Mouse (Mus musculus) kidney, adult 18-20 months (tissue): ENCODE results near the gene G0s2.

ENCODE experiments used
- DNase-seq: peaks from one replicate; pipeline ENCODE4 v3.0.0; 2021

G0s2 gene

DNA sequence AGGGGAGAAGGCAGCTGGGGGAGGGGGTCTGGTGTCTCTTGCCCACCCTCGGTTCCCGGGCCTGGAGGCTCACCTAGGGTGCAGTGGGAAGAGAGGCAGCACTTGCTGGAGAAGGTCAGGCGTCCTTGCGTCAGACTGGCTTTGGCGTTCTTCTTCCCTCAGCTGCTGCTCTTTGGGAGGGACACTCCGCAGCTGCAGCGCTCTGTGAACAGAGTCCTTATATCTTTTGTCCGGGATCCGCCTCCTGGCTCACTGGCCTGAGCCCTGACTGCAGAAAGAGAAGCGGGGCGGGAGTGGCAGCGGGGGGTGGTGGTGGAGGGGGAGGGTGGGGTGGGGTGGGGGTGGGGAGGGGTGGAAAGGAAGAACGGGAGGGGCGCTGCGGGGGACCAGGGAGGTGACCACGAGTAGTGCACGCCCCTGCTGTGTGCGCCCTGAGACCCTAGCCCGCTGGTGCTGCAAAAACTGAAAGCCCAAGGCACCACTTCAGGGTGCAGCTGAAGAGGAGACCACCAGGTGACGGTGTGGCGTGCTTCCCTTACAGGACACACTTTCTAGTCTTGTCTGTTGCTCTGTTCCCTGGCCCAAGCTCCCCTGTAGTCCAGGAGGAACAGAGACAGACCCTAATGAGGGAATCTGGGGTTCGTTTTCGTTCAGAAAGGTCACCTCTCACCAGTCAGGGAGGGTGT, at the start of gene G0s2:
Gene G0s2, minus strand, starts transcription at position 302 of the 686 bp plus-strand sequence.
- peak; percentile 86 for DNase-seq

DNA sequence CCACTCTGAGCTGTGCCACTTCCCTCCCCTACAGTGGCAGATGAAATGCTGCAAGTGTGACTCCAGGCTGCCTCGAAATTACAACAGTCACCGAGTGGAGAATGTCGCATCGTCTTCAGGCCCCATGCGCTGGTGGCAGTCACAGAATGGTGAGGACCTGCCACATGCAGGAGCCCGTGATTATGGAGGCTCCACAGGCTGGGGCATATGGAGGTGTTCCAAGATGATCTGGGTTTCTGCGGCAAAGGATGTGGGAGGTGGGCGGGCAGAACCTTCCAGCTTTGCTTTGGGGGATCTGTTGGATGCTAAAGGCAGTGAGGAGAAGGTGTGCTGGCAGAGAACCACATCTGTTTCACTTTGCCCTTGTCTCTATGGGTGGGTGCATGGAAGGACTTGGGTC, 47.4 kb upstream of the G0s2 start:
- no peak for DNase-seq

DNA sequence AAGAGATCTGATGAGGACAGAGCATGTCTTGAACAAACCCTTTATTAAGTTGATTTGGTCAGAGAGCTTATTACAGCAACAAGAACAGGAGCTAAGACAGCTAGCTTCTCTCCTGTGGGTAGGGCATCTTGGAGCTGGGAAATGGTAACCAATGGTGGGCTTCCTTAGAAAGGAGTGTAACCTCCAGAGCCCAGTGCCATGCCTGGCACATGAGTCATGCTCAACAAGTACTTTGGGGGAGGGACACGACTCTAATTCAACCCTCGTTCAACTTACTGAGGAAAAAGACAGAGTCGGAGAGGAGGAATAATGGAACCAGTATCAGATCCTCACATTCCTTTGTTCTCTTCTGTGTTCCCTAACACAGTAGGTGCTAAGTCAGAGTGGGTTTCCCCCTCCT, 46.7 kb upstream of the G0s2 start:
- DNase-seq = no peak

DNA sequence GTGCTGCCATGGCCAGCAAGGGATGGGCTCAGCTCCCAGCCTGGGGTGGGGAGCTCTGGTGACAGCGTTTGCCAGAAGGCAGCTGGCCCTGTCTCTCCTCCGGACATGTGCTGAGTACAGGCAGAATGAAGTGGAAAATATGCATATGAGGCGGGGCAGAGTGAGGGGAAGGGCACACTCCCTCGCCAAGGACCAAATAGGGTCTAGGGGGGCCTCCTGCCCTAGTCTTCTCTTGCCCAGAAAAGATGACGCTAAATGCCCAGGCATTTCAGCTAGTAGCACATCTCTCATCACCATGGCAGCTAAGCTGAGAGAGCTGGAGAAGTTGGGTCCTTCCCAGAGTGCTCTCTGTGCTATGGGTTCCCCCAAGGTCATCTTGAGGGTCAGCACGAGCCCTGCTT, 44.1 kb upstream of the G0s2 start:
- no peak for DNase-seq

DNA sequence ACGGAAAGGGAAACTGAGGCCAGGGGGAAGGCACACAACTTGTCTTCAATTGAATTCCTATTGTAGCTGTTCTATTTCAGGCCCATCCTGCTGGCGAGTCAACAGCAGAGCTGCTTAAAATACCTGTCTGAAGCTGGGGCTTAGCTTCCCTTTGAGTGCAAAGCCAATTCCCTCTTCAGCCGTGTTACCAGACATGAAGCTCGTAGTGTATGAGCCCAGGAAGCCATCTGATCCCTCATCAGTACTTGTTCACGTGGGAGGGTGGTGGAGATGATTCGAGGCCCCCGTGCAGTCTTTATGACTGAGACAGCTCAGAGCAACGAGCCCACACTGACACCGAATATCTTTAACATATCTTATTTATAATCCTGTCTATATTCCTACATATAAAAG, 43.3 kb upstream of the G0s2 start:
- DNase-seq = no peak

DNA sequence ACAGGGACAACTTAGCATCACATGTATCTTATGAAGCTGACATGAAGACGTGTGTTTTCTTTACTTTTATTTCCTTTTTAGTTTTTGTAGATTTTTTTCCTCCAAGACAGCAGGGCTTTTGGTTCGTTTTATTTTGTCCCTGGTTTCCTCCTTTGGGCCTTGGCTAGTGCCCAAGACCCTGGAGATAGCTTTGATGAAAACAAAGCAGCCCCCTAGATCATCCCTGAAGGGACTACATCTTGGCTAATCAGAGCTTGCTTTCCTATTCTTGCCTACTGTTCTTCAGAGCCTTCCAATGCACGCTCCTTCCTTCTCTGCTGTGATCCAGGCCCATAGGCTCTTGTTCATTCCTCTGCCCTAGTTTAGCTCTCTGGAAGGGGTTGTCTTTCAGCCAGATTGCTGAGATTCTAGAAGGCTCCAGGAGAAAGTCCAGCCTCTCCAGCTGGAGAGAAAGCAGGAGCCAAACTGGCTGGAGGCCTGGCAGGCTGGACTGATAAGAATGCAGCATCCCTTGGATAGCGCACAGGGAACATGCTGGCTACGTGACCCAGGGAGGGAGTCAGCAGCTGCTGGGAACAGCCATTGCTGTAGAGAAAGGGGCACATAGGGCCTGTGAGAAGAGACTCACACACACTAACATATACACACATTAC, 42.8 kb upstream of the G0s2 start:
- DNase-seq = peak; percentile 65

DNA sequence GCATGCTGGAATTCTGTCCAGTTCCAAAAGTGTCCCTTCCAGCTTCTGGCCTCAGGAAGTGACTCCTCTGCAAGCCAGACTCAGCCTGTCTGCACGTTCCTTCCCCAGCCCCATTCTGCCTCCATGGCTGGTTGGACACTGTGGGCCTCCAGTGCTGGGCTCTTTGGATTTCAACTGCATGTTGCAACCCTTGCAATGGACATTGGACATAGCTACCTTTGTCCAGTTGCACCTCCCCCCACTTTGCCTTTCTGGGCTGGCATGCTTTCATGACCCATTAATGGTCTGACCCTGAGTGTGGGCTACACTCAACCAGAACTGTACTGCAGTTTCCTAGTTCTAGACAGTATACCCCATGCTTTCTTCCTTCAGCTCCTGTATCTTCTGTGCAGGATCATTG, 38.6 kb upstream of the G0s2 start:
- DNase-seq = peak; percentile 73

DNA sequence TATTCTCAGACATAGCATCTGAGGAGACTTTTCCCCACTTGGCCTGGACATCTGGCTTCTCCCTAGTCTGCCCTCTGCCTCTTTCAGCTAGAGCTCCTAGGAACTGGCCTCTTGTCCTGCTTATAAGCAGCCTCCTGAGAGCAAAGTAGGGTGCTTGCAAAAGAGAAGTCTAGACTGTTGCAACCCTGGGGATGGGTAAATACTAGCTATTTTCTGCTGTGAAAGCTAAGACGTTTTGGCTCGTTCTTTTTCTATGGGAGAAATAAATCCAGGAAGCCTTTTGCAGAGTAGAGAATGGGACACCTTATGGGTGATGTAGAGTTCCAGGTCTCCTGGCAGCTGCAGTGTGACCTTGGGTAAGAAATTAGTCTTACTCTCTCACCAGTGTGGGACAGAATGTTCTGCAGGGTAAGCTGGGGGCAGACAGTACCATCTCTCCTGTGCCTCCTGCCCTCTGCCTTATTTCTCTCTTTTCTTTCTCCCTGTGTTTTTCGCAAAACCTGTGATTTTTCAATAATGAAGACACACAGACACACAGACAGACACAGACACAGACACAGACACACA, 37.6 kb upstream of the G0s2 start:
- DNase-seq = no peak

DNA sequence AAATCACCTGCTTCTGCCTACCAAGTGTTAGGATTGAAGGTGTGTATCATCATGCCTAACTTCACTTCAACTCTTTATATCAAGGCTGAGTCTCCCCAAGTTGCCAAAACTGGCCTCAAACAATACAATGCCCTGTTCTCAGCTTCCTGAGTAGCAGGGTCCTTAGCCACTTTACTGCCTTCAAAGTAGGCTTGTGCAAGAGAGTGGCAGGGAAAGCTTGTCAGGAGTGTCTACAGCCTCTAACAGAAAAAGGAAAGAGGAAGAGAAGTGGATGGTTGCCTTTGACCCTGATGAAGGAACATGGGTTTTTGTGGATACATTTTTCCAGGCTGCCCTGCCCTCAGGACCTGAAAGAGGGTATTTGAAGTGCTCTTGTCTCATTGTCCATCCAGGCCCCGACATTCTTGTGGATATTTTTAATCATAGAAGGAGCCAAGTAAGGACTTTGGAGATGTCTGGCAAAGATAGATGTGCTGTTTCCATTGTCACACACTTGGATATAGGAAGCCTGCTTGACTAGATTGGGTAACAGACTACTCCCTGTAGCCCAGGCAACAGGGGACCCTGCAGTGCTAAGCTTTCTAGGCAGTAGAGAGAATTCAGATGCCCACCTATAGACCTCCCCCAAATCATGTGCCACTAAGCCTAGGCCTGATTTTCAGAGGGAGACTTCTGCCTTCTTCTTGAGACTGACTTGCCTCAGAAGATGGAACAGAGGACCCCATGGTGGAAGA, 36.9 kb upstream of the G0s2 start:
- no peak for DNase-seq

DNA sequence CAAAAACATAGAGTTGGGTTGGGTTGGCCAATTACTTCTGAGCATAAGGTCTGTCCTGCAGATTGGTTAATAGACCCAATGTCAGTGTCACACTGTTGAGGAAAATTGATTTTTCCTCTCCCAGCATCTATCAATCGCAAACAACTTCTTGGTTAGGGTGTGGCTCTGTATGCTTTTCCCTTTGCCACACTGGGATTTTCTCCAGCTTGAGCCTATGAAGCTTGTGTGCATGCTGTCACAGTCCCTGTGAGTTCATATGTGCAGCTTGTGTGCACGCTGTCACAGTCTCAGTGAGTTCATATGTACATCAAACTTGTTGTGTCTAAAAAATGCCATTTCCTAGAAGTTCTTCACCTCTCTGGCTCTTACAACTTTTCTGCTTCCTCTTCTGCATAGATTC, 33.8 kb upstream of the G0s2 start:
- DNase-seq = no peak

DNA sequence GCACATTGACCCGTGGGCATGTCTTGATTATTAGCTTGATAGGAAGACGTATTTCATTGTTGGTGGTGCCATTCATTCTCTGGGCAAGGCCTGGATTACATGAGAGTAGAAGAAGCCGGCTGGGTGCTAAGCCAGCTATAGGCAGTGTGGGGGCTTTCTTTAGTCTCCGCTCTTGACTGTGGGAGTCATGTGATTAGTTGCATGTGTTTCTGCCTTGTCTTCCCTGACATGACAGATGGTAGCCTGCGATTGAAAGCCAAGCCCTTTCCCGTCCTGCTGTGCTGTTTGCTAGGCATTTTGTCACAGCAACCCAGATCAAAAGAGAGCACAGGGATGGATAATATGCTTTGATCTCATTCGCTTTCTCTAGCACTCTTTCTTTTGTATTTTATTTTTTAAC, 32.4 kb upstream of the G0s2 start:
- no peak for DNase-seq

DNA sequence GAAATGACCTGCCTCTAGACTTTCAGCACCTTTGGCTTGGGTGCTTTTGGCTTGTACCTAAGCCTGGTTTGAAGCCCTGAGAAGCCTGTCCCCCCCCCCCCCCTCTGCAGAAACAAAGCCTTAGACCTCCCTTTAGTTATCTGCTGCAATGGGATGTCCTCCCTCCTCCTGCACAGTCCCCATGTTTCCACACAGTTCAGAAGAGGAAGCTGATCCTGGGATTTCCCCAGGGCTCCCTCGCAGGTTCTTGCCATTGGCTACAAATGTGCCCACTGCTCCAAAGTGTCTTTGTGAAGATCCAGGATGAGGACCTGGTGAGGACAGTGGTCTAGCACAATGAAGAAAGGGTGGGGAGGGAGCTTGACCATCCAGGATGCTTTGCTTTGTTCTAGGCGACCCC, 30.1 kb upstream of the G0s2 start:
- no peak for DNase-seq

DNA sequence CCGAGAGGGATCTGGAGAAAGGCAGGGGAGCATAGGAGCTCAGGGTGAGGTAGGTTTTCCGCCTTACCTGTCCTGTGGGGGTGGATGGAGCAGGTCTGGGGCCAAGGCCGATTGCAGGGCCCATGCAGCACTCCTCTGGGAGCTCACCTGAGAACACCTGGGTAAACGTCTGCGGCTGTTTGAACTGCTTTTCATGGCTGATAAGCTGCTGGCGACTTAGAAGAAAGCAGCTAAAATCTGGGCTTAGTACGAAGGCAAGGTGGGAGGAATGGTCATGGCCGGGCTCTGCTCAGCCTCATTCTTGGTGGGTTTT, 29.0 kb upstream of the G0s2 start:
- DNase-seq = no peak

DNA sequence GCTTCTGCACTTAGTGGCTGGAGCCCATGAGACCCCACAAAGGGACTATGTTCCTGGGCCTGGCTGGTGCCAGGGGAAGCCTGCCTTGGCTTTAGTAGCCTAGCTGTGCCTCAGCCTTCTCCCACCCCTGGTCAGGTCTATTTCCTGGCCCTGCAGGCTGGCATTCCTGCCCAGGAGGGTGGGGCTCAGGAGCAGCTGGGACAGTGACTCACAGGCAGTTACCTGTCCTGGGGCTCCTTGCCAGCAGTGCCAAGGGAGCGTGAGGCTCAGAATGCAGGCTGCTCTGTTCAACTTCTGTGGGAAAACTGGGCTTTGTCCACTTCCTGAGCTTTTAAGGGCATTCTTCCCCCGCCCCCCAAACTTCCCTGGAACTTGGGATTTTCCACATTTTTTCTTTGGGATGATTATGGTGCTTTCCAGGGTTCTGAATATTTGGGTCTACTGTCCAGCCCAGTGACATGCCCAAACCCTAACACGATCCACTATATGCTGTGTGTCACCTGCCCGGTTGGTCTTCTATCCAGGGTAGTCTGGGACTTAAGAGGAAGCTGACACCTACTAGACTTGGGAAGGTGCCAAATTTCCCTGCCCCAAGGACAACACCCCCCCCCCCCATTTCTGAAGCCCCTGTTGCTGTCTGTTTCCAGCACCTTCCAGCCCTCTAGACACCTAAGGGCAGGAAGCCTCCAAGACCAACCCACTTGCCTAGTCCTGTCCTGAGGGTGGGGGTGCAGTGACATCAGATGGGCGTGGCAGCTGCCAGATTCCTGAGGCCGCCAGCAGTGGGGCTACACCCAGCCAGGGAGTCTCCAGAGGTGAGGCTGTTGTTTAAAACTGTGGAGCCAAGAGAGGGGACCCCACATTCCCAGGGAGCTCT, 28.4 kb upstream of the G0s2 start:
- DNase-seq = no peak

DNA sequence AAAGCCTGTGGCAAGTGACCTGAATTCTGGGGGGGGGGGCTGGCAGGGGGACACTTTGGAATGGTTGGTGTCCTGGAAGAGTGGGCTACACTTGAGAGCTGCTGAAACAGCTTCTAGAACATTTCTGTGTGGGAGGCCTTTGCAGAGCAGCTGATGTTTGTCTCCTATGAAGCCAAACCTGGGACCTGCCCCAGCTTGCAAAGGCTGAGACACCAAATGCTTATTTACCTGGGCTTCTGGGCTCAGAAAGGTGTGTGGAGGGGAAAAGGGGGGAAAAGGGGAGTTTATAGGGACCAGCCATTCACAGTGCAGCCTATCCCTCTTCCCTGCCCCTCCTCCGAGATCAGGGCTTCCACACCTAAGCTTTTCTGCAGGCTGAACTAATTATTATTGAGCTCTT, 27.0 kb upstream of the G0s2 start:
- no peak for DNase-seq

DNA sequence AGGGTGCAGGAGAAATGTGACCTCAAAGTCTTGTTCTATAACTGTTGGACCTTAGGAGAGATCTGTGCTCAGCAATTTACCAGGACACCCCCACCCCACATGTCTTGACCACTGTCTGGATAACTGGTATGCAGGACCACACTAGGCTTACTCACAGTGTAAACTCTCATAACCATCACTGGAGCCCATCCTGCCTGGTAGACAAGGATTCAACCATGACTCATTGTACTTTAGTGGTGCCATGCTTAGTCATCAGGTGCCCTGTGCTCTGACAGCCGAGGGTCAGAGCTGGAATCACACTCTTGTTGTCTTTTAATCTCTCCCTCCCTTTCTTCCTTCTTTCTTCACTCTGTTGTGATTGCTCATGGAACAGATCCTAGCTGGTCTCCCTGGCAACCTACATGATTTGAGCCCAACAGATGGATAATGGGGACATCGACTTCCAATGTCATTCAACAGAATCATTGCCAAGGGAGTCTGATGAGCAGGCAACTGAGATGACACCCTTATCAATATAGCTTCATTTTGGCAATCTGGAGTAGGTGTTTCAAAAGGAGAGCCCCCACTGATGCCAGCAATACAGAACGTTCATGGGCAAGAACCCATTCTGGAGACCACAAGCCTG, 25.2 kb upstream of the G0s2 start:
- DNase-seq = no peak

DNA sequence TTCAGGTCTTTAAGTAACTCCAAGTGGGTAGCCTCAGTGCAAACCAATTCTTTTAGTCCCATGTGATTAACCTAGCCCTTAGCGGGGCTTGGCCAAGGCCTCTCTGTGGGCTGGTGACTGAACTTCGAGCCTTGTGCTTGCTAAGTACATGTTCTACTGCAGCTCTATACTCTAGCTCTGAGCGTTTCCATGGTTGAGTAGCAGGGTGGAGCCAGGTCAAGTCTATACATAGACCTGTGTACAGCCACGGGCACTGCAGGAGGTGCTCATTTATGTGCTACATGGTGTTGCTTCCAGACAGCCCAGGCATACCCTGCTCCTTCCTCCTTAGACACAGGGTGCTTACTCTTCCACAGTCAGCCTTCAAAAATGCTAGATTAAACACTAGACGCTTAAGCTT, 22.9 kb upstream of the G0s2 start:
- DNase-seq = no peak

DNA sequence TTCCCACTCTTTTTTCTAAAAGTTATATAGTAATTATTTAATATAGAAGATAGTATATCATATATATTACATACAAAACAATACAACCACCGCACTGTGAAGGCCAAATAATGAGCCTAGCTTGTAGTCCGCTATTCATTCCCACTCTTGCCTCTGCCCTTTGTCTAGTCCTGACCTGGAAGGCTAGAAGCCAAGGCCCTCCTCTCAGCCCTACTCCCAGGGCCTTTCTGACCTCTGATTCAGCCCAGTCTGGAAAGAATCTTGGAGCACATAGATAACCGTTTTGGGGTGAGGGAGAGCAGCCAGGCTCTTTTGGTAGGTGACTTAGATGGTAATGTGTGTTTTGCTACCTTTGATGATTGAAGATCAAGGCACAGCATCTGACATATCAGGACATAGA, 20.9 kb upstream of the G0s2 start:
- DNase-seq = no peak

DNA sequence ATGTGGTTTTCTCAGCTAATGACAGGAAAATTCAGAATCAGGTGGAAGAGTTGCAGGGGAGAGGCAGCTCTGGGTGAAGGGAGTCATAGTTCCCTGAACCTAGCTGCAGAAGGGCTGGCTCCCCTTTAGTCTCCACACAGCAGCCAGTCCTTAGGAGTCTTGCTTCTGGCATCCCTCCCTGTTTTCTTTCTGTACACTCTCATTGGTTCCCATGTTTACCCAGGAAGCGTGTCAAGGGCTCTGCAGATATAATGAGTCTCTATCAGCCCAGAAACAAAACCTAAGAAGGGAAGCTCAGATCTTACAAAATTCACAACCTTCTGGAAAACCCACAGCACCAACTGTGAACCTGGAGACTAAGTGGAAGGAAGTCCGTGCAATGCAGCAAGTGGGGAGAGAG, 20.0 kb upstream of the G0s2 start:
- DNase-seq = no peak

DNA sequence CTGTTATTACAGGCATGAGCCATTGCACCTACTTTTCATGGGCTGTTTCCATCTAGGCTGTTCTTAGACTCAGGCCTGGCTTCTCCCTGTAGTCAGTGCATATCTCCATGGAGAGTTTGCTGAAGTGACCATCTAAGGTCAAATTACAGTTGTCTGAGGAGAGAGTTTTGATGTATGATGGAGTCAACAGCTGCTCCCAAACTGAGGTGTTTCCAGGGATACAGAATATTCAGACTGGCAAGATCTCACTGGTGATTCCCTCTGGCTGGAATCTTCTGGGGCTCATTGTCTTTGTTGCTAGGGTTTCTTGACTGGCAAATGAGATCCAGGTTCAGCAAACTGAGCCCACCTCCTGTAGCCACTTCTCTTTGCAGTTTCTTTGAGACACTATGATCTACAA, 17.7 kb upstream of the G0s2 start:
- DNase-seq = no peak

DNA sequence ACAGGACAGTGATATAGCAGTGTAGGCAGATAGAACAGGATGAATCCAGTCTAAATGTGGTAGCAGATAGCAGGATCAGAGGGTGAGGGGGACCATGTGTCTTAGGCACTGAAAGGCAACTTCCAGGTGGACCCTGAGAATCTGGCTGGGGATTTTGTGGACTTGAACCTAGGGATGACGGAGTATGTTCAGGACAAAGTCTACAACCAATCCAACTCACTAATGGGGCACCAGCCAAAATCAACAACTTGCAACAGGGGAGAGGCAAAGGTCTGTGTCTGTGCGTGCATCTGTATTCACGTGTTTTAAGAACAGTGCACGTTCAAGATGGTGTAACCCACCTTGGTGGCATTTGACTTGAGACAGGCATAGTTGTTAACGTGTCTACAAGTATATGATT, 16.9 kb upstream of the G0s2 start:
- DNase-seq = peak; percentile 43

DNA sequence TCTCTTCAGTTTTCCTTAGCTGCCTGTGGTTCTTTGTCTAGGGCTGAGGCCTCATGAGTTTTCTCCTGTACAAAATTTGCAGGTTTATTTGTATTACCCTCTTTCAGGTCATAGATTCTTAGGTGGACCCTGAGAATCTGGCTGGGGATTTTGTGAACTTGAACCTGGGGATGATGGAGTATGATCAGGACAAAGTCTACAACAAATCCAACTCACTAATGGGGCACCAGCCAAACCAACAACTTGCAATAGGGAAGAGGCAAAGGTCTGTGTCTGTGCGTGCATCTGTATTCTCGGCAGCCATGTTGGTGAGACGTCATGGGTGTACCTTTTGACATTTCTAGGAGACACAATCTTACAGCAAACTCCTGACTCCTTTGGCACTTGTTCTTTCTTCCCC, 16.1 kb upstream of the G0s2 start:
- DNase-seq = no peak

DNA sequence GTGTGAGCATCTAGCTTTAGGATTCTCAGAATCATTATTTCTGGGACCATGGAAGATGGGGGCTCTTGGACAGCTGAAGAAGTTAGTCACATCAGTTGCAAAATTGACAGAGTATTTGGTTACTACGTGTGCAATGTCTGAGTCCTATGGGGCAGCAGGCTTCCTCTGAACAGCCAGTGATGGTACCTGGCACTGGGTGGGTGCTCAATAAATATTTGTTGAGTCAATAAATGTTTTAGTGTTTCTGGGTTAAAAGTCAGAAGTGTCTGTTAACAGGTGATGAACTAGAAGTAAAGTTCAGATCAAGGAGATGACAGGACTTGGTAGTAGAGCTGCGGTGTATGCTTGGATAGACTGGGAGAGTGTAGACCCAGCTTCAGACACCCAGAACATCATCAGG, 14.6 kb upstream of the G0s2 start:
- no peak for DNase-seq
